Mouse (Mus musculus) G1E (cell line): ENCODE measurements around the gene Pax2. TPM values are rescaled to one million over a fixed set of nuclear protein-coding genes. Genes with fewer than 3 reads are reported as not detected.

ENCODE experiments used
- ATAC-seq: 2 replicates; pipeline ENCODE4 v1.8.0; 2016; ENCODE audit warnings: mild to moderate bottlenecking; ENCODE audit not compliant: insufficient number of reproducible peaks, poor library complexity, low FRiP score, severe bottlenecking; ENCODE audit errors: extremely low read depth
- DNase-seq: peaks from one replicate; pipeline ENCODE4 v3.0.0; 2012; ENCODE audit warnings: low spot score
- H3K27me3 ChIP-seq: 2 replicates; pipeline ENCODE4 v1.6.1; 2012; ENCODE audit warnings: mild to moderate bottlenecking, low read length, inconsistent platforms; ENCODE audit not compliant: insufficient read depth
- H3K36me3 ChIP-seq: replicated peaks from 2 replicates; pipeline ENCODE3; 2012; ENCODE audit warnings: mild to moderate bottlenecking, inconsistent platforms
- H3K4me1 ChIP-seq: 2 replicates; pipeline ENCODE4 v1.6.1; 2012; ENCODE audit warnings: low read depth, low read length, inconsistent platforms, mixed read lengths; ENCODE audit not compliant: insufficient read depth
- H3K4me3 ChIP-seq: 2 replicates; pipeline ENCODE4 v1.5.1; 2012; ENCODE audit warnings: low read depth, mild to moderate bottlenecking, inconsistent platforms, low read length, moderate library complexity, mixed read lengths
- H3K9me3 ChIP-seq: replicated peaks from 2 replicates; pipeline ENCODE4 v1.6.1; 2012; ENCODE audit warnings: inconsistent platforms
- CTCF ChIP-seq: IDR thresholded peaks from 2 replicates; pipeline ENCODE4 v1.5.1; 2012; ENCODE audit warnings: low read depth, low read length, inconsistent platforms, mixed read lengths
- GATA1 ChIP-seq: IDR thresholded peaks from 2 replicates; pipeline ENCODE4 v1.6.1; 2012; ENCODE audit warnings: borderline replicate concordance, low read length, inconsistent platforms, mixed read lengths
- GATA2 ChIP-seq: IDR thresholded peaks from 2 replicates; pipeline ENCODE4 v1.6.1; 2012; ENCODE audit warnings: low read depth, low read length, inconsistent platforms, borderline replicate concordance
- POLR2AphosphoS5 ChIP-seq: IDR thresholded peaks from 2 replicates; pipeline ENCODE4 v1.6.1; 2012; ENCODE audit warnings: low read depth, low read length, inconsistent platforms; ENCODE audit not compliant: insufficient replicate concordance
- TAL1 ChIP-seq: conservative IDR thresholded peaks from 2 replicates; pipeline ENCODE4 v1.6.1; 2012; ENCODE audit warnings: low read depth, low read length, inconsistent platforms, mixed read lengths
- polyA plus RNA-seq: library from polyadenylated mRNA; stranded (reverse); fragments of >175 nt; gene quantifications from 2 replicates; pipeline ENCODE4 v1.2.3, GENCODE M21; 2012
- total RNA-seq, 2 experiments: library from RNA; stranded (forward) in 1 of 2; stranded (reverse) in 1 of 2; fragments of 200-1000 nt in 1 of 2; fragments of >200 nt in 1 of 2; fragmentation: Nextera tagmentation in 1 of 2; gene quantifications; 2 replicates each; pipeline ENCODE4 v1.2.3; 2014 to 2017

The Pax2 gene
- total and polyA plus RNA-seq, 3 experiments = 0.27 TPM; not detected in 2

- DNase-seq (no peak), ATAC-seq (no peak)
- H3K4me3 ChIP-seq = no peak overlapping the region
- no peaks in the 10 kb centered on the region for H3K9me3 ChIP-seq
- H3K36me3 ChIP-seq = no peaks in the 10 kb centered on the region
- peaks cover 69% of the 10 kb centered on the region for H3K27me3 ChIP-seq
- TF ChIP-seq CTCF (no peak), POLR2AphosphoS5 (no peak), GATA1 (no peak), GATA2 (no peak), TAL1 (no peak)
- no peaks in the 10 kb centered on the region for H3K4me1 ChIP-seq
Measured at GRCm38 (mm10) chr19:44748271-44748670, 7.6 kb upstream of the Pax2 start.

- TF ChIP-seq CTCF = no peak
- no peak for TF ChIP-seq GATA2
- TF ChIP-seq TAL1 = no peak
- TF ChIP-seq POLR2AphosphoS5 = no peak
- no peak for TF ChIP-seq GATA1
- ATAC-seq (no peak), DNase-seq (no peak)
- no peaks in the 10 kb centered on the region for H3K9me3 ChIP-seq
- no peaks in the 10 kb centered on the region for H3K36me3 ChIP-seq
- peaks cover 65% of the 10 kb centered on the region for H3K27me3 ChIP-seq
- H3K4me1 ChIP-seq = no peaks in the 10 kb centered on the region
- H3K4me3 ChIP-seq = no peak overlapping the region
Measured at GRCm38 (mm10) chr19:44749061-44749990, 6.5 kb upstream of the Pax2 start.

- Histone ChIP-seq H3K4me3 (no peak overlapping the region), H3K27me3 (peaks cover 67% of the 10 kb centered on the region), H3K9me3 (no peaks in the 10 kb centered on the region), H3K4me1 (no peaks in the 10 kb centered on the region), H3K36me3 (no peaks in the 10 kb centered on the region)
- TF ChIP-seq GATA2 = no peak
- TF ChIP-seq CTCF = no peak
- TF ChIP-seq POLR2AphosphoS5 = no peak
- no peak for TF ChIP-seq TAL1
- no peak for TF ChIP-seq GATA1
- ATAC-seq = no peak
- DNase-seq = no peak
Measured at GRCm38 (mm10) chr19:44750051-44751041, 5.5 kb upstream of the Pax2 start.

GRCm38 (mm10) chr19:44751042-44751441 lies 4.8 kb upstream of the Pax2 start:
- DNase-seq = no peak
- peaks cover 74% of the 10 kb centered on the region for H3K27me3 ChIP-seq
- H3K36me3 ChIP-seq = no peaks in the 10 kb centered on the region
- no peak for ATAC-seq
- TF ChIP-seq CTCF = no peak
- no peak for TF ChIP-seq TAL1
- TF ChIP-seq GATA2 = no peak
- TF ChIP-seq POLR2AphosphoS5 = no peak
- TF ChIP-seq GATA1 = no peak
- H3K4me3 ChIP-seq = no peak overlapping the region
- 0 out of 2 replicates have a peak, but pooled peaks cover 2% of the 10 kb centered on the region for H3K9me3 ChIP-seq
- no peaks in the 10 kb centered on the region for H3K4me1 ChIP-seq

GRCm38 (mm10) chr19:44751551-44751950 lies 4.3 kb upstream of the Pax2 start:
- Histone ChIP-seq H3K9me3 (0 out of 2 replicates have a peak, but pooled peaks cover 2% of the 10 kb centered on the region), H3K4me1 (no peaks in the 10 kb centered on the region), H3K27me3 (peaks cover 75% of the 10 kb centered on the region), H3K36me3 (no peaks in the 10 kb centered on the region), H3K4me3 (no peak overlapping the region)
- no peak for TF ChIP-seq GATA1
- TF ChIP-seq GATA2 = no peak
- no peak for TF ChIP-seq TAL1
- no peak for ATAC-seq
- no peak for DNase-seq
